Mouse (Mus musculus): ENCODE measurements around the gene Dzip1. TPM values are rescaled to one million over a fixed set of nuclear protein-coding genes. Genes with fewer than 3 reads are reported as not detected.

Gene Dzip1
- polyA plus RNA-seq, 1 experiment: 5.8 TPM

- no peak for DNase-seq (ENCODE audit: low read depth)
Measured at GRCm38 (mm10) chr14:118922667-118923184, 2.5 kb downstream of the Dzip1 start.

GRCm38 (mm10) chr14:118922251-118922650 is 3.0 kb downstream of the Dzip1 start:
- no peak for DNase-seq (ENCODE audit: low read depth)

- no peak for DNase-seq (ENCODE audit: low read depth)
Measured at GRCm38 (mm10) chr14:118920654-118921053, 4.6 kb downstream of the Dzip1 start.

DNA sequence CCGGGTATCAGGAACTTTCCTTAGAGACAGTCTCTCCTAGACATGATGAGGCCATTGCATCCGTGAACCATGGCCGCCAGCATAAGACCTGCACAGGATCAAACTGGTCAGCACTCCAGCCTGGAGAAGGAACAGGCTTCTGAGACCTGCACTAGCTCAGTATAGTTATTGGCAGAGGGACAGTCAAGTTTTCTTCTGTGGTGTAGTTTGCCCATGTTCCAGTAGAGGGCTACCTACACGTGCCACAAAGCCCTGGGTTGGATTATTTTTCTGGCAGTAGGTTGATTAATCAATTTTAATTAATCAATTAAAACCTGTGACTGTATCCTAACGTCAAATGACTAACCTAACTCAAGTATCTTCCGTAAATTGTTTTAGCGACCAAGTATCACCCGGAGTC is 6.2 kb downstream of the Dzip1 start:
- DNase-seq (ENCODE audit: low read depth): no peak

GRCm38 (mm10) chr14:118913651-118914050 is 11.6 kb downstream of the Dzip1 start:
- no peak for DNase-seq (ENCODE audit: low read depth)

DNA sequence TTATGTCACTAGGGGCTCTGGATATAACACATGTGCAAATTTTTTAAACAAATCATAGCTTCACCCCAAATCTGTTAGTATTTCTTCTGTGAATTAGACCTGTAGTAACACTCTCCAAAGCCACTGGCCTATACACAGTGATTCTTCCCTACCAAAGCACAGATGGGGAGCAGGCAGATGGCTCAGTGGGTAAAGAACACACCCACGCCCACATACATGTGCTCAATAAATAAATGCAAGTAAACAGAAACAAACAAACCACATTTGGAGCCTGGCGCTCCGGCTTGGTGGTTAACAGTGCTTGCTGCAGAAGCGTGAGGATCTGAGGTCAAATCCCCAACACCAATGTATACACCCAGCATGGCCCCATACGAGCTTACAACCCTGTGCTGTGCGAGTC is 13.7 kb downstream of the Dzip1 start:
- no peak for DNase-seq (ENCODE audit: low read depth)

- DNase-seq (ENCODE audit: low read depth): no peak
Measured at GRCm38 (mm10) chr14:118910332-118911222, 14.7 kb downstream of the Dzip1 start.

DNA sequence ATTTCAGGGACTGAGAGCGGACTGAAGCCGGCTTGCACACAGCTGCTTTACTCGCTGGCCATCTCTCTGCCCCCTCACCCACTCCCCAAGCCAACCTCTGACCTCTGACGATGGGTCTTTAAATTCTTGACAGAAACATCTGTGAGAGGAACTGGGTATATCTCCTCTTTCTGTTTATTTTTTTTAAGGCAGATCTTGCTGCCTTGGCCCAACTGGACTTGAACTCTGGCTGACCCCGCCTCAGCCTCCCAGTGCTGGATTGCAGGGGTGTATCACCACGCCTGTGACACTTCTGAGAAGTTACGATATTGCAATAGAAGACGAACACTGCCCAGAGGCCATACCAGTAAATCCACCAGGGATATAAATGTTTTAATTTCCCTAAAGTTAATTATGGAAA is 15.4 kb downstream of the Dzip1 start:
- DNase-seq (ENCODE audit: low read depth): no peak

- no peak for DNase-seq (ENCODE audit: low read depth)
Measured at GRCm38 (mm10) chr14:118907592-118907991, 17.7 kb downstream of the Dzip1 start.

DNA sequence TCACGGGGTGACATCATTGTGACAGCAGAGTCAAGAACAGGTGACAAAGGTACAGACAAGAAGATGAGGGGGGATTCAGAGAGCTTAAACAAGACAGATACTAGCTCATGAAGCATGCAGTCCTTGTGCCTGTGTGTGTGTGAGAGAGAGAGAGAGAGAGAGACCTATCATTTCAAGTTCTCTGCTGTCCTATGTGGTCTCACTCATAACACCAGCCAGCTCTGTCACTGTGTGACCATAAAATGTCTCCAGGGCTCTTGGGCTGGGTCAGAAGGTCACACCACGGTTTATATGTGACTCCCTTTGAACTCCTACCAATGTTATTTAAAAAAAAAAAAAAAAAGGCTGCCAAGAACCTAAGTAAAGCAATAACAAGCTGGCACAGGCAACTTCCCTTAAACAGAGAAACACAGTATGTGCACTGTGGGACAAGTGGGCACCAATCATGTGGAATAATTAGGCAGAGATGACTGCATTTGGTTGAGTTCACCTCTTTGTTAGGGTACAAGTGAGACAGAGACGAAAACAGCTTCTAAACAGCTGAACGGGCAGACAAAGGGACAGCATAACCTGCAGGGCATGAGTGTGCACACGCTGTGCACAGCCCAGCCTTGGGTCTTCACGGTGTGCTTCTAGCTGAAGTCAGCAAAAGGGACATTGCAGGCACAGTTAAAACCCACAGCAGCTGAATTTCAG is 21.2 kb downstream of the Dzip1 start:
- no peak for DNase-seq (ENCODE audit: low read depth)

GRCm38 (mm10) chr14:118903397-118903796 is 21.9 kb downstream of the Dzip1 start:
- no peak for DNase-seq (ENCODE audit: low read depth)

GRCm38 (mm10) chr14:118900911-118901310 is 24.3 kb downstream of the Dzip1 start:
- DNase-seq (ENCODE audit: low read depth): no peak

- no peak for DNase-seq (ENCODE audit: low read depth)
Measured at GRCm38 (mm10) chr14:118899940-118900339, 25.3 kb downstream of the Dzip1 start.

GRCm38 (mm10) chr14:118895655-118896054 is 29.6 kb downstream of the Dzip1 start:
- DNase-seq (ENCODE audit: low read depth): no peak

GRCm38 (mm10) chr14:118895228-118895627 is 30.0 kb downstream of the Dzip1 start:
- DNase-seq (ENCODE audit: low read depth): no peak

- no peak for DNase-seq (ENCODE audit: low read depth)
Measured at GRCm38 (mm10) chr14:118890101-118890500, 35.2 kb downstream of the Dzip1 start.

GRCm38 (mm10) chr14:118884250-118884556 is 41.1 kb downstream of the Dzip1 start:
- DNase-seq (ENCODE audit: low read depth): no peak

GRCm38 (mm10) chr14:118883344-118884249 is 41.7 kb downstream of the Dzip1 start:
- no peak for DNase-seq (ENCODE audit: low read depth)

GRCm38 (mm10) chr14:118880696-118881095 is 44.6 kb downstream of the Dzip1 start:
- DNase-seq (ENCODE audit: low read depth): no peak

DNA sequence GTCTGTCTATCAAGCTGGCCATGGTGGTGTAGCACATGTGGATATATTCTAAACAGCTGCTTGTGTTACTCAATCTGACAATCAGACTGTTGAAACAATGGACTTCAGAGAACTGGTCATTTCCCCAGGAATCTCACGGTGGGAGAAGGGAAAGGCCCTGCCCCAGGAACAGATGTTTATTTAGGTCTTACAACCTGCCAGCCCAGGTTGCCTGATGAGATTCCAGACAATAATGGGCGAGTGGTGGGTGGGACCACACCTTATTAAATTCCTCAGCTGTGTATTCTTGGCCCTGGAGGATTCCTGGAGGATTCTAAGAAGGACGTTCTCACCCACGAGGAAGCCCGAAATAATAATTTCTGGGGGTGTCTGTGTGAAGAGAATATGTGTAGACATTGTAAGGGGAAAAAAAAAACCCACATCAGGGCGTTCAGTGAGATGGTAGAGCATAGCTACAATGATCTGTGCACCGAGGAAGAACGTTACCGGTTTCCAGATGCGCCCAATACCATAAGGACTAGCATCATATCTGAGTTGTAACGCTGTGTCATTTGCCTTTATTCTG is 46.8 kb downstream of the Dzip1 start:
- no peak for DNase-seq (ENCODE audit: low read depth)

- no peak for DNase-seq (ENCODE audit: low read depth)
Measured at GRCm38 (mm10) chr14:118874786-118875415, 50.4 kb downstream of the Dzip1 start.
